Mouse (Mus musculus) frontal cortex, adult 2 months (tissue): ENCODE data around the gene Napa. TPM values are rescaled to one million over a fixed set of nuclear protein-coding genes. Genes with fewer than 3 reads are reported as not detected.

ENCODE experiments used
- DNase-seq, 2 experiments: peaks; one replicate each; pipeline ENCODE4 v3.0.0; 2022; ENCODE audit warnings: low spot score in 1 of 2; ENCODE audit errors: extremely low spot score in 1 of 2
- polyA plus RNA-seq: library from polyadenylated mRNA; depleted of rRNA; stranded (reverse); fragments of >200 nt; gene quantifications from 2 replicates; pipeline ENCODE4 v1.2.3, GENCODE M21; 2012

The Napa gene
- polyA plus RNA-seq, 1 experiment = 368 TPM

DNA sequence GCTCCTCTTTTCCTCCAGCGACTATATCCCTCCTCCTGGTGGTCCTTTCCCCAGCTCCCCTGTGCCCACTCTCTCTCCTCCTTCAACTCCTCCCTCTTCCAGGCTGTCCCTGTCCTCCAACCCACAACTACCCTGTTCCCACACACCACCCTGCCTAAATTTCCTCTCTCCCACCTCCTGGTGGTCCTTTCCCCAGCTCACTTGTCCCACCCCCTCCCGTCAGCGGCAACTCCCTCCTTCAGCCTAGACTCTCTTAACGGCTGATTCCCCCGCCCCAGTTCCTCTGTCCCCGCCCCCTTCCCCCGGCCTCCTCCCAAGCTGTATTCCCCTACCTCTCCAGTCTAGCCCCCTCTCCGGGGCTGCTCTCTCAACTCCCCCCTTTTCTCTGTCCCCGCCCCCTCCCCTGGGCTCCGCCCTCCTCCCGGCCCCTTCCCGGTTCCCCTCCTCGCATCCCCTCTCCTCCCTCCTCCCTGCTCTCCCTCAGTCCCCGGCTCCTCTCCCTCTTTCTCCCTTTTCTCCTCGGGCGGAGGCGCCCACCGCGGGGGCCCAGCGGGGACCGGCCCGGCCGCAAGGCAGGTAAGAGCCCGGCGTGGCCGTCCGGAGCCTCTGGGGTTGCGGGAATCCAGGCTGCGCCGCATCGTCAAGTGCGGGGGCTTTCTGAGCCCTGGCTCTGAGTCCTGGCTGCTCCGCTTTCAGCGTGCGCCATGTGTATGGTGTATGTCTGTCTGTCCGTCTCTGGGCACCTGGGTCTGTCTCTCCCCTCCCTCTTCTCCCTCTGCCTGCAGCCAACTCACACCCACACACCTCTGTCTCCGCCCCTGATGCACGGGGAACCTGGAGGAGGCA, 31.8 kb downstream of the Napa start:
- DNase-seq = peak in 1 of 2 experiments; percentile 57

DNA sequence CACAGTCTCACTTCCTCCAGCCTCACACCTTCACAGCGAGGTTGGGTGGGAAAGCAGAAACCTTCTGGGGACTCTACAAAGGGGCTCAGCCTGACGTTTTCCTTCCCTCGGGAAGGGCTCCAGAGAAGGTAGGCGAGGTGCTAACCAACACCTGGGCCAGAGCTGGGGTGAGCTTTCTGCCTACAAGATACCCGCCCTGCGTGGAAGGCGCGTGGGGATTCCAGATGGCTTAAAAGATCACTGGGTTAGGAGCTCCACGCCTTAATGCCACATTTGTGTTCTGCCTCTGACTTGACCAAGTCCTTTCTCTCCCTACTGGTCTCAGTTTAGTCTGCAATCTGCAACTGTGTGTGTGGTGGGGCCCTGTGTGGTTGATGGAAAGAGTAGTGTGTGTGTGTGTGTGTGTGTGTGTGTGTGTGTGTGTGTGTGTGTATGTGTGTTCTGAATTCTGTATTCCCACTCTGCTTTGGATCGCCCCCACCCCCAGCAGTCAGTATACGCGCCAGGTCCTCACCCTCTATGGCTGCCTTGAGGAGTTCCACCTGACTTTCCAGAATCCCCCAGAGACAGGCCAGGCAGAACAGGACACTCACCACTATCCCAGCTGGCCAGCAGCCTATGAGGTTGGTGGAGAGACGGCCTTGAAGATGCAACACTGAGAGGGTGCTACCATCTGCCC, 32.8 kb downstream of the Napa start:
- DNase-seq = peak in 1 of 2 experiments; percentile 63

DNA sequence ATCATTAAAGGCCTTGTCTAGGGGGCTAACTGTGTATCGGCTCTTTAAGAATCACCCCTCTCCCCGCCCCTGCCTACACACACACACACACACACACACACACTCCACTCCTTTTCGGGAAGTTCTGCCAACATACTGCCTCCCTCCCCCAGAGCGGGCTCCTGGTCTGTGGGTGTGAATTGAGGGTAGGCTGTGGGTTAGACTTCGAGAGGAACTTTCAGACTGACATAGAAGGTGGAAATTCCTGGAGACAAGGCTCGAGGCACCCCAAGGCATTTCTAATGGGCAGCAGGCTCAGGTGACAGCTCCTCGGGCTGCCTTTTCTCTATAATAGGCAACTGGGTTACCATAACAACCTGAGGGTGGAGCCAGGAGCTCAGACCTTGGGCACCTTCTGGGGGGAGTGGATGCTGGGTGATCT, 33.9 kb downstream of the Napa start:
- DNase-seq = peak in 1 of 2 experiments; percentile 68

DNA sequence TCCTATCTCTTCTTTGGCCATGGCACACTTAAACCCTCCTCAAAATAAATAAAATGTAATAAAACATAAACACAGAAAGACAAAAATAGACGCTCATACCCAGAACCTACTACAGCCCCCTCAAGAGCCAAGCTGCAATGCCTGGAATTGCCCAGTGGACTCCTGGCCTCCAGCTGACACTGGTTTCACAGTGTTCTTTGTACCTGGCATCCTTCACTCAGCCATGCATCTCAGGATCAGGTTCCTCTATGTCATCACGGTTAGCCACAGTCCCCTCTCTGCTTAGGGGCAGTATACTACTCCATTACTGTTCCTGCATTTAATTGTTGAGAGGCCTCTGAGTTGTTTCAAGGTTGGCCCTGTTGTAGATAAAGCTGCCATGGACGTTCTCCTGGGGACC, 34.7 kb downstream of the Napa start:
- DNase-seq = no peak

DNA sequence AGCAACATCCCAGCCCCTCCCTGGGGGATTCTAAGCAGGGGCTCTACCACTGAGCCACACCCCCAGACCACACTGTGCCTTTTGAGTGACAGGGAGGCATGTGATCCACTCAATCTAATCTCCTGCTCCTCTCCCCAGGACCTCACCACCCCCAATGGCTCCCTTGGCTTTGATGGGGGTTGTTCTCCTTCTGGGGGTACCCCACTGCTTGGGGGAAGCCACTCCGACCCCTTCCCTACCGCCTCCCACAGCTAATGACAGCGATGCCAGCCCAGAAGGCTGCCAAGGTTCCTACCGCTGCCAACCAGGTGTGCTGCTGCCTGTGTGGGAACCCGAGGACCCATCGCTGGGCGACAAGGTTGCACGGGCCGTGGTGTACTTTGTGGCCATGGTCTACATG, 35.4 kb downstream of the Napa start:
- no peak for DNase-seq

DNA sequence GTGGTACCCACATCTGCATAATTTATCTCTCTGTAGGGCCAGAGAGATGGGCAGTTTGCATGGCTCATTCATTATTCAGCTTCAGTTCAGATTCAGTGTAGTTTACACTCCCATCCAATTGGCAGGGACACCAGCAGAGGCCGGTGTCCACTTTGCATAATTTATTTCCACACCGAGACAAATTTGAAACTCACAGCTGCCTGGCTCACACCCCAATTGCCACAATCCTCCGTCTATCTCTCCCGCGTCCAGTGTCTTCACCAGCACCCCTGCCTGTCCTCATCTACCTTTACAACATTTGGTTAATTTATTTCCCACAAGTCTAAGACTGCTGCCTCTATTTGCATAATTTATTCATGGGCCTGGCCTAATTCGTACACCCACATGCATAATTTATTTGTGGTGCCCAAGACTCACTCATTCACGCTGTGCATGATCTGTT, 36.7 kb downstream of the Napa start:
- no peak for DNase-seq

DNA sequence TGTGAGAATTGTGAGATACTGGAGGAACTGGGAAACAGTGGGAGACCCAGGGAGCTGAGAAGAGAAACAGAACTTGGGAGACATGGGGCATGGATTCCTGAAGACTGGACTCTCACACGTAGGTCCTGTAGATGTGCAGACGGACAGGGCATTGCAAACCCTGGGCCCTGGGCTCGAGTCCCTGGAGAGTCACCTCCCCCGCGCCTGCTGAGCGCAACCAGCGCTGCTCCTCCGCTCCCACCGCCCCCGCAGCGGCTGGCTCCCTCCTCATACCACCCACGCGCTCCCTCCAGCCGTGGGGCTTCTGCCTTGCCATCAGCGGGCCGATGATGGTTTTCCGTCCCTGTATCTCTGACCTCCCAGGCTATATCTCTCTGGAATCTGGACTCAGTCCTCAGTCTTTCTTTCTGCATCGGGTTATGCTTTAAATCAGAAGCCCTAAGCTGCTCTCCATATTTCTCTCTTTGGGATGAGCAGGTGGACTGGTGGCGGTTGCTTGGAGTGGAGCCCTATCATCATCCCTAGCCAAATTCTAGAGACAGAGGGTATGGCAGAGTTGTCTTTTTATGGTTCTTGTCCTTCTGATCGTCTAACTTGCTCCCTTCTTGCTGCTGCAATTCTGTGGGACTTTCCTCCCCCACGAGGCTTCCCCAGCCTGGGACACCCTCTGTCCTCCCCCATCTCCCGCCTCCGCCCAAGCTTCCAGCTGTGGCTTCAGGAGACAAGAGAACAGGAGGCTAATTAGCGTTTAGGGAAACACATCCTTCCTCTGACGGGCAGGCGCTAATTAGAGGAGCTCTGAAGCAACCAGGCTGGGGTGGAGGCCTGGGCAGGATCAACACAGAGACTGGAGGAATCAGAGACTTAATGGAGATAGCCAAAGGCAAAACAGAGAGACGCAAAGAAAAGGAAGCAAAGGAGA, 48.5 kb downstream of the Napa start:
- peak in 1 of 2 experiments; percentile 74 for DNase-seq

DNA sequence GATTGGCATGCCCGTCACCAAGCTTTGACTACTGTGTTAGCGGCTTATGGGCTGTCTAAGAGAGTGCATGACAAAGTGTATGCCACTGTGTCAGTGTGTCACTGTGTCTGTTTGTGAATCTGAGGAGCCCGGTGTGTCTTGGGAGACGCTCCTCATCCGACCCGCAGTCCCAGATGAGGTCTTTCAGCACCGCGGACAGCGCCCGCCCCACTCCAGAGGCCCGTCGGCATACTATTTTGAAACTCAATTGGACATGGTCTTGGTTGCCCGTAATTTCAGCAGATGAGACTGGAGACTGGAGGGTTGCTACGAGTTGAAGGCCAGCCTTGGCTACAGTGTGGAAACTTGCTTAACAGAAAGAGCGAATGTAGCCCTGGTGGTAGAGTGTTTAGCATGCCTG, 49.4 kb downstream of the Napa start:
- DNase-seq = no peak

DNA sequence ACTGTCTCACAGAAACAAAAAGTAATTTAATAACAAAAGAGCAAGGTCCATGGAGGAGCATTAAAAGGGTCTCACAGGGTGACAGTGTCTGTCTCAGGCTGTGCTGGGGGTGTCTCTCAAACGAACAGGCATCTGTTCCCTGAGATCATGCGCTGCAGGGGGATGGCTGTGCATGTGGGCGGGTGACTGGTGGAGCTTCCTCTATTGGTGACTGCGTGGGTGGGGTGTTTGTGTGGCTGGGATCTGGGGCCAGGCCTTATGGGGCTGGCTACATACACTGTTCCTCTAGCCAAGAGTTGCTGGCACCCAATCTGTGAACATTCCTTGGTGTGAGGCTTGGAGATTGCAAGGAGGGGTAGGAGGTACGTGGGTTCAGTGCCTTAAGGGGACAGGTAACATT, 51.0 kb downstream of the Napa start:
- DNase-seq = peak; percentile 89 to 95

DNA sequence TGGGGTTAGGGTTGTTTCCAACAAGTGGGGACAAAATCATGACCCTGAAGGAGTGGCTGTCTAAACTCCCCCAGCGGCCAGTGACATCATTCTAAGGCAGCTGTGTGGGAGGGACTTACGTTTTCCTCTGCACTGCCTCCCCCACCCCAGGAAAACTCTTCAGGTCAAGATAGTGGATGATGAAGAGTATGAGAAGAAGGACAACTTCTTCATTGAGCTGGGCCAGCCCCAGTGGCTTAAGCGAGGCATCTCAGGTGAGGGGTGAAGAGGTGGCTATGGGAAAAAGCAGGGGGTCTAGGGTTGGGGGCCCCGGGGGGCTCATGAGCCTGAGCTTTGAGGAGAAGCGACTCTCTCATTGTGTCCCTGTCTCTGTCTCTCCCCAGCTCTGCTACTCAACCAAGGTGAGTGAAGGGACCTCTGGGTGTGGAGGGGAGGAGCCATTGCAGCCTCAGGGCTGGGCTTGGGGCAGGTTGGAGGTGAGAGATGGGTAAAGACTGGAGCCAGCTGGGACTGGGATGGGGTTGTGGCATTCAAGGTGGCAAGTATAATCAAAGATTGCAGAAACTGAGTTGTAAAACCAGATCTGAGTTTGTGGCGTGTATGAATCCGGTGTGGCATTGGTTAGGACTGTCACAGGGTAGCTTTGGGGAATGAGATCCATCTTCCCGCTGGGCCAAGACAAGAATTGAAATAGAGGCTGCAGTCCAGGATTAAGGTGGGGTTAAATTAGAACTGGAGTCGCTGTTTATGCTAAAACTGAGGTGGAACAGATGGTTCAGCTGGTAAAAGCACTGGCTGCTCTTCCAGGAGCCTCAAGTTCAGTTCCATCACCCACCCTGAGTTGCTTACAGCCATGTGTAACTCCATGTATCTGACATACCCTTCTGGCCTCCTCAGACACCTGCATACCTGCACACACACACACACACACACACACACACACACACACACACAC, 52.2 kb downstream of the Napa start:
- no peak for DNase-seq

DNA sequence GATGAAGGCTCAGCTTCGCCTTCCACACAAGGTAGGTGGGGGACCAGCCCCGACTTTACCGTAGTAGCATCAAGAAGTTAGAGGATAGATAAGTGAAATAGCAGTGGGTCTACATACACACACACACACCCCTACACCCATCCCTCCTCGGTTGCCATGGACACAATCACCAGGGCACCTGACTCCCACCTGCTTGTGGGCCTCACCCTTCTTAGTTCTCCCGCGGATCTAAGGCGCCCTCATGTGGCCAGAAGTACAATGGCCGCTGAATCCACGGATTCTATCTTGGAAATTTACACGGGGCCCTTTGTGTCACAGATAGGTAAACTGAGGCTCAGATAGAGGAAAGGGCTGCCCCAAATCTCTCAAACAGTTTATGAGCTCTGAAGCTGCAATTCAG, 55.3 kb downstream of the Napa start:
- DNase-seq = peak in 1 of 2 experiments; percentile 80

DNA sequence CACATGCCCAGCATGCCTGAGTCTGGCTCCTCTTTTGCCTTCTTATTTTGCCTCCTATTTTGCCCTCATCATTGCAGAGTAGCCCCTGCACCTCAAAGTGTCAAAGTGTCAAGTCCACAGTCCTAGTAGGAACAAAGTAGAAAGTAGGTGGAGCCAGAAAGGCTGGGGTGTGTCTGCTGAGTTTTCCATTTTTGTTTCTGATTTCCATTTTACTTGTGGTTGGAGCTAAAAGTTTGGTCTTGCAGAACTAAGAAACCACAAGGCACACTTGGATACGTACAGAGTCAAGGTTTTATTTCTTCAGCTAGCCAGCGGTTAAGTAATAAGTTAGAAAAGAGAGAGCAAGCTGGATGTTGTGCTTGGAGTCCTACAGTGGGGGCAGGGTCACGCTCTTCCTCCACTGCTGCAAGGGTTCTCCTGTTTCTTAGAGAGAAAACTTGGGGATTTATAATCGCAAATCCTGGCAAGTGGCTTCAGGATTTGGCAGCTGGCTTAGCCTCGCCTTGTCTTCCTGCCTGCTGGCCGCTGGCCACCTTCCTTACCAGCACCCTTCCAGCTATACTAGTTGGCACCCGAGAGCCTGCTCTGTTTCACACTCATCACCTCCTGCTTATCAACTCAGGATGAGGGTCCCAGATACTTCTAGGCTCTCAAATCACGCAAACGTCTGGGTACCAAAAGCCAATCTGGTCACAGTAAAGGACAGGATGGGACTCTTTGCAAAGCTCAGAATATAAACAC, 57.0 kb downstream of the Napa start:
- peak in 1 of 2 experiments; percentile 72 for DNase-seq

DNA sequence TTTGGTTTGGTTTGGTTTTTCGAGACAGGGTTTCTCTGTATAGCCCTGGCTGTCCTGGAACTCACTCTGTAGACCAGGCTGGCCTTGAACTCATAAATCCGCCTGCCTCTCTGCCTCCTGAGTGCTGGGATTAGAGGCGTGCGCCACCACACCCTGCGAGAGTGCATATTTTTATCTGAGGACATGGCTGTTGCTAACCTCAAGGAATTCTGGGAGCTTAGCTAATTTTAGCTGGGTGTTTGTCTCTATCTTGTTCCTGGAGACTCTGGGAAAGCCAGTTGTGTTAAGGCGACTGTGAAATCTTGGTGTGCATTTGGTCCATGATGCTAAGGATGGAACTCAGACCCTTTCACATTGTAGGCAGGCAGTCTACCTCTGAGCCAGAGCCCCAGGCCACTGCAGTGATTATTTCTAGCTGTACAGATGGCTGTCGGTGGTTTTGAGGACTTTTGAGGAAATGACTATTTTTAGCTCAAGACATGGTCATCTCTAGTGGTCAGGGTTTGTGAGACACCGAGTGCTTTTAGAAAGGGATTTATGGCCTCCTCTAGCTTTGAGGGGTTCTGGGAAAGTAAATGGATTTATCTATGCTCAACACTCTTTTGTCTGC, 58.0 kb downstream of the Napa start:
- no peak for DNase-seq

DNA sequence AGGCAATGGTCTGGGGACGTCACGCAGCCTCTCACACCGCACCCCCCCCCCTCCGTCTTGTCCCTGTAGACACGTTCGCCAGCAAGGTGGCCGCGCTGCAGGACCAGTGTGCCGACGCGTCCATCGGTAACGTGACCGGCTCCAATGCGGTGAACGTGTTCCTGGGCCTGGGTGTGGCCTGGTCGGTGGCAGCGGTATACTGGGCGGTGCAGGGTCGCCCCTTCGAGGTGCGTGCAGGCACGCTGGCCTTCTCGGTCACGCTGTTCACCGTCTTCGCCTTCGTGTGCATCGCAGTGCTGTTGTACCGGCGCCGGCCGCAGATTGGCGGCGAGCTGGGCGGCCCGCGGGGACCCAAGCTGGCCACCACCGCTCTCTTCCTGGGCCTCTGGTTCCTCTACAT, 60.5 kb downstream of the Napa start:
- no peak for DNase-seq

DNA sequence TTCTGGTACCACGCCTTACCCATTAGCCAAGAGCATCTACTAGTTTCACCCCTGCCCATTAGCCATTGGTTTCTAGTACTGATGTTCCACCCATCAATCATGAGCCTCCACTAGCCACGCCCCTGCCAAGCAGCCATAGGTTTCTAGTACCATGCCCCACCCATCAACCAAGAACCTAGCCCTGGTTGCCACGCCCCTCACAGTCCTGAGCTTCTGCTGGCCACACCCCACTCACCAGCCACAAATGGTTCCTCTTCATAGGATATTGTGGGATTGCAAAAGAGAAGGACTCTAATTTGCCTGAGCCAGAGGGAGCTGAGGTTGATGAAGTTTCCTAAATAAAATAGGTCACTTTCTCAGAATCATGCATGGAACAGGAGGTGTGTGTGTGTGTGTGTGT, 62.4 kb downstream of the Napa start:
- DNase-seq = no peak

DNA sequence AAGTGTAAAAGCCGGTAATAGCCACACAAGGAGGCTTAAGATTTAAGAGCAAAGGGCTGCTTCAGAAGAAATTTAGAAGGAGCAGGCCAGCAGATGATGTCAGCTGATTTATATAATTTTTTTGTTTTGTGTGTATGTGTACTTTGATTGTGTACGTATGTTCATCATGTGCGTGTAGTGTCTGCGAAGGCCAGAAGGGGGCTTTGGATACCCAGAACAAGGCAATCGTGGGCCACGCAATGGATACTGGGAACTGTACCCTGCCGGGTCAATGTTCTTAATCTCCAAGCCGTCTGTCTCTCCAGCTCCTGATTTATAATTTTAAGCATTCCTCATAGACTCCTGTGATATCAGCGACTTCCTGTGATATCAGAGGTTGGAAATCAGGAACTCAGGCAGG, 63.0 kb downstream of the Napa start:
- DNase-seq = no peak

DNA sequence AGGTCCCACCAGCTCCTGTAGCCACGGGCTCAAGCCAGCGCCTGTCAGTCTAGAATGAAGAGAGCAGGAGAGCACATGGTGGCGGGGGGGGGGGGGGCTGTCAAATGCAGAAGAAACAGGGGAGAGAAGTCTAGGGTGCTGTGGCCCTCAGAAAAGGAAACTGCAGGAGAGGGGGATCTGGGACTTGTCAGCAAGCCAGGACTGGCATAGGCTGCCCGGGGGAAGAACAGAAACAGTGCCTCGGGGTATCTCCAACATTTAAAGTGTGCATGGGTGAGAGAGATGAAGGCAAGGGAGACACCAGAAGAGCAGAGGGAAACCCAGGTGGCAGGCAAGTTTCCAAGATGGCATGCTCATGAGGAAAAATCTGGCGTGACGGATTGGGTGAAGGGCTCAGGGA, 63.8 kb downstream of the Napa start:
- DNase-seq = no peak
